Mouse (Mus musculus) gastrocnemius, adult 8-10 months (tissue): ENCODE data around the gene Iqgap3. TPM values are rescaled to one million over a fixed set of nuclear protein-coding genes. Genes with fewer than 3 reads are reported as not detected.

Experiments used
- DNase-seq, 2 experiments: peaks; one replicate each; pipeline ENCODE4 v3.0.0; 2022; ENCODE audit warnings: low spot score in 2 of 2
- total RNA-seq, 4 experiments: library from RNA; stranded (reverse); gene quantifications; 2 replicates each; pipeline ENCODE4 v1.2.4; 2022

Iqgap3 gene
- total RNA-seq, 4 experiments from 2014 or later = 0.08 to 0.39 (median 0.12) TPM

DNA sequence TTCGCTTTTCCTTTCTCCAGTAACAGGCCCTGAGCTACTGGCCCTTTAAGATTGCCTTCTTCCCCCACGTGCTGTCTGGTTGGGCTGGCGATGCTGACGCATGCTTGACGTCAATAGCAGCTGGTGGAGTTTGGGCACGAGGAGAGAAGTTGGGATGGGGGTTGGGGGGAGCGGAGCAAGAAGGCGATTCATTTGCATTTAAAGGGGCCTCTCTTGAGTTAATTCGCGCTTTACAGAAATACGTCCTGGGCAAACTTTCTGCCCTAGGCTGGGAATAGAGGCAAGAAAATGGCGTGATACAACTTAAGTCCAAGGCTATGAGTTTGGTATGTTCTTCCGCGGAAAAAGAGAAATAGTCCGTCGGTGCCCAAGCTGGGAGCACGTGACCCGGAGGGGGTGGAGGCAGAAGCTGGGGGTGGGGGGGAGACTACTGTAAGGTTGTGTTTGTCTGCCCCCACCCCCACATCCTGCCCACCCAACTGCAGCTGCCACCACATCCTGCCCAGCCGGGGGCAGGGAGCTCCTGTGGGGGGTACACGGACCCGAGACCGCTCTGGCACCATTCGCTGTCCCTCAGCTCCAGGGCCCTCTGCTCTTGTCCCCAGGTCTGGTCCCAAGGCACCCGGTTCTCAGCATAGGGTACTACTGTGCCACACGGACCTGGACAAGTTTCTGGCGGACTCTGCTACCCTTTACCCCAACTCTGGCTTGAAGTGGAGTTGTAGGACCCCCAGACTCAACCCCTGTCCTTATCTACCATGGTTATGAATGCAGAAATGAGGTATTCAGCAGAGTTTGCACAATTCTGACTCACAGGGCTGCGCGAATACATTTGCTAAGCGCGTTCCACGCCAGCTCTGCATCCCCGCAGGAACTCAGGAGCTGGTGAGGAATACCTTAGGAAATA, 56.8 kb downstream of the Iqgap3 start:
- peak; percentile 89 to 92 for DNase-seq

DNA sequence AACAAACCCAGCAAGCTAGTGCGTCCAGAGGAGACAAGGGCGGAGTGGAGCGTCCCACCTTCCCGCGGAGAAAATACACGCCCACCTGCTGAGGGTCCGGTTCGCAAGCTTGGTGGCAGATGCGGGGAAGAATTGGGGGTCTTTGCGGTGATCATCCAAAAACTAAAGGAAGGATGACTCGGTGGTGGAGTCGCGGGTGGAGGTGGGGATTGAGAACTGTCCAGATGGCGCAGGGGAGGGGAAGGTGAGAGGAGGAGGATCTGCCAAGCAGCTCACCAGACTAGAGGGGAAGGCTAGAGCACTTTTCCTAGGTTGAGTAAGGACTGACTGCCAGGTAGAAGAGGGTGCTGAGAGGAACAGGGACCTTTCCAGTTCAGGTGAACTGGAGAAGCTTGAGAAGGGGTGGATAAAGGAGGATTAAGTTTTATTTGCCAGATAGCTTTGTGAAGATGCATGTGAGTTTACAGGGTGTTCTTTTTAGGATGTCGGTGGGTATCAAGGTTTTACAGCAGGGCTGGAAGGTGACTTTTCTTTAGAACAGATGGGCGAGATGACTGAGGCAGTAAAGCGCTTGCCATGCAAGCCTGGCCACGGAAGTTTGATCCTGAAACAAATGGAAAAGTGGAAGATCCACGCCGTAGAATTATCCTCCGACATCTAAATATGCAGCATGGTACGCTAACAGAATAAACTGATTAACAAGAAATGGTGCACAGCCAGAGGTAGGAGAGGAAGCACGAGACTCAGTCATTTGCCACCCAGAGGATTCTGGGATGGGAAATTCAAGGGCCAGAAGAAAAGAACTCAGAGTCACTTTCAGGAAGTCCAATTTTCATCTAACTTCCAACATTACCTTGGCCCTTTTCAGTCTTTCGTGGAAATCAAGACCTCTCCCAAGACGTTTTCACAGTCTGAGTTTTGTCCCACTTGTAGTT, 57.7 kb downstream of the Iqgap3 start:
- no peak for DNase-seq

DNA sequence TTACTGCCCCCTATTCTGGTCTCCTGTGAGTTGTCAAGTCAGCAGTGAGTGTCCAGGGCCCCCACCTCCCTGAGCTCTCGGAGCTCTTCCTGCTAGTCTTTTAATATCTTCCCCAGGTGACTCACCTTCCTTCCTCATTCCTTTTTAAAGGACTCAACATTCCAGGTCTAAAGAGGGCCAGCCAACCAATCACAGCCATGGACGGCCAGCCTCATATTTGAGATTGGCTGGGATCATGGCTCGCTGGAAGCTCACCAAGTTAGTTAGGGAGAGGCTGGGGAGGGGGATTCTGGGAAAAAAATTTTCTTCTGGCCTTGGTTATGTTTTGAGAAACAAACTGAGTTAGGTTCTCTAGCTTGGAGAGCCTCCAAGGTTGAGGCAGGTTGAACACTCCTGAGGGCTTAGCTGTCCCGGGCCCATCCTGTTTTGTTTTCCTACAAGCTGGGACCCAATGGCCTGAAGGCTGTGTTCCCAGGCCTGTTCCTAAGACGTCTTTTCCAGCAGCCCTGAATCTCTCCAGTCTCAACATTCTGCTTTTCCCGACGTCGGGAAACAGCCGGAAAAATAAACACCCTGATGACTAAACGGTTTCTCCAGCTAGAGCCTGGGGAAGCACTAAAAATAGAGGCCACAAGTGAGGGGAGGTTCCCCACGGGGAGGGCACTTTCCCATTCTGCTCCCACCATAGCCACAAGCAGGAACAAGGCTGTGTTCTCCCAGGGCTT, 58.6 kb downstream of the Iqgap3 start:
- DNase-seq = no peak

DNA sequence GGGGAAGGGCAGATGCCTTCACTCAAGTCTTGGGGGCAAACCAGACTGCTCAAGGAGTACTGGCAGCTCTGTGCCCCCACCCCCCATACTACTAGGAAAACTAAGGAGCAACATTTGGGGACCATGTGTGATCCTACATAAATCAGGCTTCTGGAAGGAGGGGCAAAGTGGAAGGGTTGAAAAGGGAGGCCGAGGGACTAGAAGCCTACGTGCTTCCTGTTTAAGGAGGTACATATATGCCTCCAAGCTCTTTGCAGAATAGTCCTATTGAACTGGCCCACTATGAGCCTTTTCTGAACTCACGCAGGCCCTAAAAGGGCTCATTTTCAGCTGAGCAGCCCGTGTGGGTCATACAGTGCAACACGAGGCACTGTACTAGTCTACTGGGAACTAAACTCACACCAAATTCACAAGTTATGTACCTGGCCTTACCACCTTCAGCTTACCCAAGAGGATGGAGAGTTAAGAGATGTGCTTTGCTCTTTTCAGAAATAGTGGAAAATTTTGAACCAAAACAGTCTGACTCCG, 59.2 kb downstream of the Iqgap3 start:
- DNase-seq = no peak

DNA sequence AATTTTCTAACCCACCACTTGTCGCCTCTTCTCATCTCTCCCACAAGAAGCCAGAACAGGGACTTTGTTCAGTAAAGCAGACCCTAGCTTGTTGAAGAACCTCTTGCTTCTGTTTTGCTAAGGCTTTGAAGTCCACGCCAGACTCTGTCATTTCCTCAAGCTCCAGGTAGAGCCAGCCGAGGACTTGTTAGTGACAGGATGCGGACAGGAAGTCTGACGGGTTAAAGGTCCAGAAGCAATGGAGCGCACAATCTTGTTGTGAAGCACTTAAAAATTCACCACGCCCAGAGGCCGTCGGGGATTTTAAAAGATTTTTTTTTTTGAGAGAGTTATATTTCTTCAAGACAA, 59.6 kb downstream of the Iqgap3 start:
- no peak for DNase-seq

DNA sequence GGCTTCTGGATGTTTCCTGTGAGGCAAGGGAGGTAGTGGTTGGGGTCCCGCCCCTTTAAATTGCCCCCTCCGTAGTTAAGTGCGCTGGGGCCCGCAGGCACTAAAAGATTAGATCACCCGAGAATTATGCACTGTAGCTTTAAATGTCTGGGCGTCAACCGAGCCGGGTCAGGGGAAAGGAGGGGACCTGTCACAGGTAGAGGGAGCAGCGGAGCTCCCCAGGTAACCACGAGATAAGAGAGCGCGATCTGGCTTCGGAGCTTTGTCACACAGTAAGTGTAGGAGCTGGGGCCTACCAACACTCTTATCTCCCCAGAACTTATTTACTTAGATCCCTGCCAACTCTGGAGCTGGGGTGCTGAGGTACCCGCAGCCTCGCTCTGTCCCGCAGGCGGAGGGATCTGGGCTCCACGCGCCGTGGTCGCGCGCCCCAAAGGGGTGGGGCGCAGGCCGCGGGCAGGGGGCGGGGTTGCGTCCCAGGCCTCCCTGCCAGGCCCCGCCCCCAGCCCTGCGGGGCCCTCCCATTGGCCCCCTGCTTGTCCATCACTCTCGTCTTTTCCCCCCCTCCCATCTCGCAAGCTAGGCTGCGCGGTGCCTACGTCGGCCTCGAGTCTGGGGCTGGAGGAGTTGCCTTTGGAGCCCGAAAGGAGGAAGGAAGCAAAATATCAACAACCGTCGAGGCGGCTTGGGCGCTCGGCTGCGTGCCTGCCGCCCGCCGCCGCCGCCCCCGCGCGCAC, 60.2 kb downstream of the Iqgap3 start, which contains the start of gene Mef2d:
TSS of gene Mef2d (plus strand) at position 586 of the 737 bp plus-strand sequence.
- peak; percentile 91 to 93 for DNase-seq

DNA sequence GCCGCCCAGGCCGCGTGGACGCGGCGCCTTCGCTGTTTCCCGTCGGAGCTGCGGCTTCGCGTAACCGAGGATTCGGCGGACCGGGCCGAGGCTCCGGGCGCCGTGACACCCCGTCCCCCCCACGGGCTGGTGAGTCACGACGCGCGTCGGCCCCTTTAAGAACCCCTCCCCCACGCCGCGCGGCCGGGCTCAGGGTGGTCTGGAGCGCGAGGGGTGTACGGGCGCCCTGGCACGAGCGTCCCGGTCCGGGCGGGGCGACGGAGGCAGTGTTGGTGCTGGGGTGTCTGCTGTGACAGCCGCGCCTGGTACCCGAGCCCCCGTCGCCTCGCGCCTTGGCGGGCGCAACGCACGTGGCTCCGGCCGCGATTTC, 60.8 kb downstream of the Iqgap3 start:
- DNase-seq = no peak

DNA sequence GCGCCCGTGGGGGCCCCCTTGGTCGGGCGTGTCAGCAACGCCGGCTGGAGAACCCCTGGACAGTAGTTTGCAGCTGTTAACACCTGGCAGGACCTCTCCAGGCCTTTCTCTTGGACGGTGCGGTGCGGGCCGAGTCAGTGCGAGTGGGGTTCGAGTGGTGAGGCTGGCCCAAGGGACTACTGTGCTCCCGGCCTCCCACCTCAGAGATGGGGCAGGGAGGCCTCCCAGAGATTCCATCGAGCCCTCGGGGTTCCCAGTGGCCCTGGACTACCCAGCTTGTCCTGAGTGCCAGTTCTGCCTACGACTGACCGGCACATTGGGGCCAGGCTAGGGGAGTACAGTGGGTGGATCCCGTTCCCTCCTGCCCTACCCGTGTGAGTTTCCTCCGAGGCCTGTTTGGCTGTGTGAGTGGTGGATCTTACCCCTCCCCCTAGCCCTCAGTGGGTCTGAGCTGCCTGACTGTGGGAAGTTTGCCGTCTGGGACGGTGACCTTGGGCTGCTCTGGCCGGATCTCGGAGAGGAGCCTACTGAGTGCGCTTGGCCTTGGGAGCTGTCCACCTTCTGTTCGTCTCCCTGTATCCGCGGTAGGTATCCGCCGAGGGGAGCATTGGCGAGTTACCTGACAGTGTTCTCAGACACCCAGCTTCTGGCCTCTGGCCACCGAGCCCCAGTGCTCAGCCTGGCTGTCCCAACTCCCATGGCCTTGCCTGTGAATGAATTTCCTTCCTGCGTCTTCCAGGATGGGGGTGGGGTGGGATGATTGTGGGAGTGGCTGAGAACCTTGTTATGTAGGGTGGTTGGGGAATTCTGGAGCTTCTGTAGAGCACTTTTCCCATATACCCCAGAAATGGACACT, 61.4 kb downstream of the Iqgap3 start:
- DNase-seq = peak; percentile 63 to 66

DNA sequence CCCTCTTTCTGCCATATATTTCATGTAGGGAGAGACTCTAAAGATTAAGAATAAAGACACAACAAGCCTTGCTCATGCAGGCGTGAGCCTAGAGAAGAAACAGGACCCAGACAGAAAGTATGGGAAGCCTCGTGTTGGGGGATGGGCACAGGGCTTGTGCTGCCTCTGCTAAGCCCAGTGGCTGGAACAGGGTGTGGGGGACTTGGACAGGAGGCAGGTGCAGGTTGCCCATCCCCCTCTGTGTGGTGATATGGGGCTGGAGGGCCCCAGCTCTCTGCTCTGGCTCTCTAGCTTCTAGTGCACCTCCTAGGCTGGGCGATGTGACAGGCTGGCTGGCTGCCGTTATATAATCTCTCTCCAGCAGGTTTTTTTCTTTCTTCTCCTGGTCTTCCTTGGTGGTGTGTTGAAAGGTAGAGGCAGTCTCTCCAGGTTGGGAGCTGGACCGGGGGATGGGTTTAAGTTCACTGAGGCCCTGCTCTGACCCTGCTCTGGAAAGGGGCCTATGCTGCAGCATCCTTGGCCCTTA, 62.3 kb downstream of the Iqgap3 start:
- peak; percentile 76 to 85 for DNase-seq

DNA sequence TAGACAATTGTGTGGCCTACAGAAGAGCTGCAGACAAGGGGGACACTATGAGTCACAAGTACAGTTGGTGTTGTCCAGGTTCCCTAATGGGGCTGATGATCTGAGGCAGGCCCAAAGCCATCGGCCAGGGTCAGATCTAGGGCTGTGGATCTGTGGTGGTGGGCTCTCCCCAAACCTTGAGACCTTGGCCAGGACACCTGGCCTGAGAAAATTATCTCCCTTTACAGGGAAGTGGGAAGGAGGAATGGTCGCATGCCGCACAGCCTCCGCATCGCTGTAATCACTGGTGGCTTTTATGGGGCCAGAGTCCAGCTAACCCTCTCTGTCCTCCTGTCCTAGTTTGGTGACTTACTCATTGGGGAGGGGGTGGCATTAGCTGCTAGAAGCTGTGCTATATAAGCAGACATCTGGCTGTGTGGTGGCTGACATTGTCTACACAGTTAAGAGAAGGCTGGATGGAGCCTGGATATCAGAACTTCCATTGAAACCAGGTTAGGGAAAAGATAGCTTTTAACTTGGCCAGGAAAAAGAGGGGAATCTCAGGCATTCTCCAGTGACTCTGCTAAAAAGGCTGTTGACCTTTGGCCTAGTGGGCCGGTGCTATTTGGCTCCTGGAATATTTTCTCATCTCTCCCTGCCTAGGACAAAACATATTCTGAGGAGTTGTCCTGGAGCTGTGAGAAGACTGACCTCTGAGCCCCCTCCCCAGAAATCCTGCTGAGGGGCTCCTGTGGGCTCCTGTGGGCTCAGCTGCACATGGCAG, 63.1 kb downstream of the Iqgap3 start:
- no peak for DNase-seq

DNA sequence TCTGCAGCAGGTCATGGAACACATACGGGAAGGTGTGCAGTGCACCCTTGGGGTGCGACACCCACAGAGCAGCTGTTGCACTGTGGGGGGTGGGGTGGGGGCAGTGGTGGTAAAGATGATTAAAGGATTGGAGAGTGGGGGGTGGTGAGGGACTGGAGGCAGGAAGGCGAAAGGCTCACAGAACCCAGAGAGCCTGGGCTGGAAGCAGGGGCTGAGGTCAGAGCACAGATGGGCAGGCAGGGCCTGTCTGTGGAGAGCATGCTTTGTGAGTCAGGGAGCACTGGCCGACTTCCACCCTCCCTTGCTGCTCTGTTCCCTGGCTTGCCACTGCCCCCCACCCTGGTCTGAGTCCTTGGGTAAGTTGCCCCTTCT, 63.6 kb downstream of the Iqgap3 start:
- DNase-seq = peak in 1 of 2 experiments; percentile 55

DNA sequence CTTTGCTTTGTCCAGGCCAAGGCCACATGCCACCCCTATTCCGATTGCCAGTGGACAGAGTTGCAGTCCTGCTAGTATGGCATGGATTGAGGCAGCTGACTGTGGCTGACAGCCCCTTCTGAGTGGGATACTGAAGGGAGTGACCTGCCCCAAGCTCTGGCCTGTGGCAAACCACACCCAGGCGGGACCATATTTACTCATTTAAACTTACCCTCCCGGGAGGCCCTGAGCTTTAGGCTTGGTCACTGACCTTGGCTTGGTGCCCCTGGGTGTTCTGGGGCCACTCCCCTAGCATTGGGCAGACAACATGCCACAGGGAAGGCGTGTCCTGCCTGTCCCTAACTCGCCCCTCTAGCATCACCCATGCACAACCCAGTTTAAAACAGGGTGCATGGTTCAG, 64.2 kb downstream of the Iqgap3 start:
- DNase-seq = peak; percentile 62 to 68

DNA sequence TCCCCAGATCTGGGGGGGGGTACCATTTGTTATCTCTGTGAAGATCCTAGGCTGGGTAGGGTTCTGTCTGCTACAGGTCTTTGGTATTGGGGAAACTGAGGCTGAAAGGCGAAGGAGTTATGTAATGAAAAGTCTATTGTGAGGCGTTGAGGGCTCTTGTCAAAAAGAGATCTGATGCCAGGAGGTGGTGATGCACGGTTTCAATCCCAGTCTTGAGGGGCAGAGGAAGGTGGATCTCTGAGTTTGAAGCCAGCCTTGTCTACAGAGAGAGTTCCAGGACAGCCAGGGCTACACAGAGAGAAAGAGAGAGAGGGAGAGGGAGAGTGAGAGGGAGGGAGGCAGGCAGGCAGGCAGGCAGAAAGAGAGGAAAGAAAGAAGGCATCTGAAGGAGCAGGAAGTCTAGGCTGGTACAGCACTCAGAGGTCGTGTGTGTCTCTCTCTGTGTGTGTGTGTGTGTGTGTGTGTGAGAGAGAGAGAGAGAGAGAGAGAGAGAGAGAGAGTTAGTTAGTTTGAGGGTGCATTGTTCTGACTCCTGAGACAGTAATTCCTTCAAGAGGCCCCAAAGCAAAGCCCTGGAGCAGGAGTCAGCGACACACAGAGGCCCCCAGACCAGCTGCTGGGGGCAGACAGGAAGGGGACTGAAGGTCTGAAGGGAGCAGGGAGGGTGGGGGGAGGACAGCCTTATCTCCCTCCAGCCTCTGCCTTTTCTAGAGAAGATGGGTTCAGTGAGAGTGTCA, 64.8 kb downstream of the Iqgap3 start:
- DNase-seq = no peak

DNA sequence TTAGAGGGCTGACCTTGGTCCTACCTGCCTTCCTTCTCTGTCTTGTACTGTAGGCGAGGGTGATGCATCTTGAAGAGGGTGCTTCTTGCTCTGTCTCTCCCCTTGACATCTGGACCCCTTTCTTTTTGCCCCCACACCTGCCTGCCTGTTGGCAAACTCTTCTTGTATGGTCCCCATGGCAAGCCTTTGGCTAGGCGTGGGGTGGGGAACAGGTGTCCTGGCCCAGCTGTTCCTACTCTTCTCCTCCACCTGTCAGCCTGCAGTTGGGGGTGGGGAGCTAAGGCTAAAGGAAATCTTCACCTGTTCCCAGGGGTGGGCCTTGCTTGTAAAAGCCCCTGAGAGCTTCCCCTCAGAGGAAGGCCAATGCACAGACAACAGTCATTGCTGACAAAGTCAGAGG, 65.7 kb downstream of the Iqgap3 start:
- no peak for DNase-seq

DNA sequence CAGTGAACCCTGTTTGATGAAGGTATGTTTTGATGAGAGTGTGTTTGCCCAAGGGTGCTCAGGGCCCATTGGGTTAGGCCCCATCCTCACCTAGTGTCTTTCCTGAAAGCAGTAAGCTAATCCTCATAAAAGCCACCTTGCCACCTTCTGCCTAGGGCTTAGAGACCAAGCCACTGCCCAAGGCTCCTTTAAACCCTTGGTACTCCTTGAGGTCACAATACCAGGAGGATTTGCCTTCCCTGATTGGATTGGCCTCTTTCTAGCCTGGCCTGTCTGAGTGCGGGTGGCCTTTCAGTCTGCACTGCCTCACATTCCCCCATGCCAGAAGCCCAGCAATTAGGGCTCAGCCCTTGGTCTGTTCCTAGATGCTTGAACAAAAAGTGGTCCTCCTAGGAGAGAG, 66.1 kb downstream of the Iqgap3 start:
- no peak for DNase-seq

DNA sequence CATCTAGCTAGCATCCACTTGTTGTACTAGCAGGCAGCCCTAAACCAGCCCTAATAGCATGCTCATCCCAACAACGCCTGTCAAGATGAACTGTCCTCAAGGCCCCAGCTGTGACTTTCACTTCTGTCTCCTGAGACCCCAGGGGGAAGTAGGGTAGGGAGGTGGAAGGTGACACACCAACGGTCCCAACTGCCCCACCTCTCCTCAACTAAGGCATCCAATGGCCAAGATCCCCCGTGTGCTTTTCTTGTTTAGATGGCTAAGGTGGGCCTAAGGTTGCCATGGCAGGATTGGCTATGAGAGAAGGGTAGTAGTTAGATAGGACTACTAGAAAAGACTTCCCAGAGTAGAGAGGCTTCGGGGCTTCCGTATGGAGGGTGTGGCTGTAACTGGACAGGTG, 66.6 kb downstream of the Iqgap3 start:
- DNase-seq = no peak

DNA sequence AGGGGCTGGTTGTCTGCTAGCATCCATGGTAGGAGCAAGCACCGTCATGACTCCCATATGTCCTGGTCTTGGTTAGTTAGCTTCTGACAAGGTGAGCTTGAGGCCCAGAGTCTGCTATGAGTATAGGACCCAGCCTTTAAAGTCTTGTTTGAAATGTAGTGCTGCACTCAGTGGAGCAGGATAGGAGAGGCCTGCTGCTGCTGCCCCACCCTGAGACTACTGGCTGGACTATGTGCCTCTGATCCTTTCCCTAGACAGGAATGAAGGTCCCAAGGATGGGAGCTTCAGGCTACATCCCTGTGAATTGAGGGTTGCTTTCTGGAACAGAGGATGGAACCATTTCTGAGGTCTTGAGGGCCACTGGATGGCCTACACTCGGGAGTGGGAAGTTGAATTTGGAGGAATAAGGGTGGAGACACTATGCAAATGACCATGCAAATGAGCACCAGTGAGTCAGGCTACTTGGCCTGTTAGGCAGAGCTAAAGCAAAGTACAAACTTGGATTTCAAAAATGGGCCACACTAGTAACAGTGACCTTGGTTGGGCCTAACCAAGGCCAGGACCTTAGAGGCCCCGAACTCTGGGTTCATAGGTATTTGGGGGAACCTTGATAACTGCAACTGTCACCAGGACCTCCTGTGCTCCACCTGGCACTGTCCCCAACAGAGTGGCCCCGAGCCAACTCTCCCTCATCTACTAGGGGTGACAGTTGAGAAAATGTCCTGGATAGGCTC, 67.2 kb downstream of the Iqgap3 start:
- peak in 1 of 2 experiments; percentile 65 for DNase-seq
